Mouse (Mus musculus) adrenal gland, postnatal 14 days (tissue): ENCODE measurements at regions not wholly inside any gene's neighbourhood (a gene's known extent, or its start where the extent isn't known, plus 50 kb on each side); places are given as distances from the start of the nearest gene placed in this dataset.

ENCODE experiments used
- DNase-seq: peaks from one replicate; pipeline ENCODE4 v3.0.0; 2021; ENCODE audit warnings: mixed read lengths

DNA sequence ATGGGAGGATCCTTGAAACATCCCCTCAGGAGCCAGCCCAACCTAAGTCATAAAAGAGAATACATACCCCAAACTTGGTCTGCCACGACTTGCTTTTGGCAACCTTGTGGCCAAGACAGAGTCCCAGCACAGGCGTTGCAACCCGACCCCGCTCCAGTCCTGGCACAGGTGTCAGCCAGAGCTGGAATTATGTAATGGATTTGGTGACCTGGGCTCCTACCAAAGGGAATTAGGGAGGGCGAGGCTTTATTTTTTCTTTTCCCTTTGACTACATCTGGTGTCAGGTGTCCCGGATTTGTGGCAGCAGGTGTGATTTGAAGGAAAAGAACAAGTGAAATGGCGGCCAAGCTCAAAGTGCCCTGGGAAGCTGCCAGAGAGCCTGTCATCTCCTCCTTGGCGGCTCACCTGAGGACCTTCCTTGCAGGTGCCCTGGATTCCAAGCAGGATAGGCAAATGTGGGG lies 212.9 kb downstream of the Mef2c start:
- no peak for DNase-seq

GRCm38 (mm10) chr13:83717686-83718210 lies 213.9 kb downstream of the Mef2c start:
- no peak for DNase-seq

GRCm38 (mm10) chr13:83718431-83719410 lies 214.9 kb downstream of the Mef2c start:
- DNase-seq = no peak

DNA sequence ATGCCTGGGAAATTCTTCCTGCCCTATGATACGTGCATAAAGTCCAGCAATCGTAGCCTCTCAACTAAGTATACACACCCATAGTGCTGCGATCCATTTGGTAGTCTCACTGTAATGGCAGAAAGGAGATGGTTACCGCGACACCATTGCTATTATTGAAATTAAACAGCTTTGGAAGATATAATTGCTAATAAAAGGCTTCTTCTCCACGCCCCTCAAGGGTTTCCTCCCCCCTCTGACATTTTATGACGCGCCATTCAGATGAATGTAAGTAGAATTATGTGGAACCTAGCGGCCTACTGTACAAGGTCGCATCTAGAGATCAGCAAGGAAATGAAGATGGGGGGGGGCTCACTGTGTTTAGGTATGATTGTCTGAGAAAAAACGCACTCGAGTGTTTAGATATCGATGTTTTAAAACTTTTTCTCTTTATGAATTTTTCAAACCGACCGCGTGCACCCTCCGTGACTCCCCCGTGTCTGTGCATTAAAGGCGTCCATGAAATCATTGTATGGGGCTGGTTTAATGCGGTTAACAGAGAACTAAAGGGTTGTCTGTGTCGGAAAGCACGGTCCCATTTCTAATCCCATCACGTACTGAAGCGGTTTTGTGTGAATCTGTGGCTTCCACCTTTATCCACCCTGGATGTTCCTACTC lies 215.9 kb downstream of the Mef2c start:
- no peak for DNase-seq

GRCm38 (mm10) chr13:83720352-83720751 lies 216.5 kb downstream of the Mef2c start:
- DNase-seq = no peak

- DNase-seq = no peak
These were observed 217.1 kb downstream of the Mef2c start for GRCm38 (mm10) chr13:83720883-83721371.

- DNase-seq = no peak
These were observed 217.7 kb downstream of the Mef2c start for GRCm38 (mm10) chr13:83721563-83721962.

DNA sequence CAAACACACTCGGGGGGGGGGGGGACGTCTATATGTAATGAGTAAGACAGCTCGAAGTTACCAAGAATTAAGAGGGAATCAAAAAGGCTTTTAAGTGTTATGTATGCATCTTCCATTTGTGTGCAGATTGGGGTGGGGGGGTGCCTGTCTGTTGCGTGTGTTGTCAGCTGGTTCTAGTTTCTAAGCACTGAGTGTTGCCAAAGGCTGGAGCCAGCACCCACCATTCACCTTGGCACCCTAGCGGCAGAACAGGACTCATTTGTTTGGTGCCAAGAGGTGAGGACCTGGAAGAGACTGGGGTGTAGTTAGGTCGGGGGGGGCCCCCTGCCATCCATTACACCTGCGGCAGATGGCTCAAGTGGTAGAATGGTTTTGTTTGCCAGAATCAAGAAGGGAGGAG lies 218.4 kb downstream of the Mef2c start:
- no peak for DNase-seq

DNA sequence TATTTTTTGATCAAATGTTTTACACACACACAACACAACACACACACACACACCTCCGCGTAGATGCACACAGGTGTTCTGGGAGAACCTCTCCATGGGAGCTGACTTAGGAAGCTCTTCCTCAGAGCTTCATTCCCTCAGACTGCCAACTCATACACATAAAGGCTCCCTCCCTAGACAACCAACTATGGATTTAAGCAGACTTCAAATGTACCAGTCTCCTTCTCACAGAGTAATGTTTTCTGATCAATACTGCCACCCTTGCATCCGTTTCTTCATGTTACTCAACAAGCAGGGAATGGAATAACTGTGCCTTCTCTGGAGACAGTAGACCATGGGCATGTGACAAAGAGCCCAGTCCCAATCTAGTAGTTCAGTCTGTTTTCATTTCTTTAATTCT lies 219.0 kb downstream of the Mef2c start:
- DNase-seq = no peak

- no peak for DNase-seq
These were observed 219.6 kb downstream of the Mef2c start for GRCm38 (mm10) chr13:83723396-83723795.

DNA sequence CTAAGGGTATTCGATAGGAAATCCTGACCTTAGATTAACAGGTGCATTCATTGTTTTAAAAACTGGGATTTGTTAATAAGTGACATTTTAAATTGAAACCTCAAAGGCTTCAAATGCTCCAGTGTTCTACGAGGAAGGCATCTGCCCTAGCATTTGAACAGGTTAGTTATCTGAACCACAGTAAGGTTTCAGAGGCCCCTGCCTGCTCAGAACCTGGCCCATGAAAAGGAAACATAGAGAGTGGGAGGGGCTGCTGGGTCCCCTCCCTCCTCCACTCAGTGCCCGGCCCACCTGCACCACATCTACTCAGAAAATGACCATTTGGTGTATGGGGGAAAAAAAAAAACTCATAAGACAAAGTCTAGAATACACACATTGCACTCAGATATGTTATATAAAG lies 220.4 kb downstream of the Mef2c start:
- no peak for DNase-seq

DNA sequence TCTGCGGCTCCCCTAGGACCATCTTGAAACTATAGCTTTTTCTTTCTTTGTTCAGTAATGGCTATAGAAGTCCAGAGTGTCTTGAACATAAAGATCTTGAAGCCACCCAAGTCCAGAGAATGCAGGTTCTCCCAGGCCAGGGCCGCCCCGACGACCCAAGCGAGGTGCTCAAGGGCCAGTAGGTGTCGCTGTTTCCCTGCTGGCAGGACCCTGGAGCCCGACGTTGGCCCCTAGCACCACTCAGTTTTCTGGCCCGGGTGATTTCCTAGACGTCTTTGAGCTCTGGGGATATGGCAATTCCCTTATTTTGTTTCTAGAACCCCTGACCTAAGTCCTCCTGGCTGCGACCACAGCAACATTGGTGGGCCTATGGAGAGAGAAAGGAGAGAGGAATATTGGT lies 221.2 kb downstream of the Mef2c start:
- DNase-seq = peak; percentile 79

DNA sequence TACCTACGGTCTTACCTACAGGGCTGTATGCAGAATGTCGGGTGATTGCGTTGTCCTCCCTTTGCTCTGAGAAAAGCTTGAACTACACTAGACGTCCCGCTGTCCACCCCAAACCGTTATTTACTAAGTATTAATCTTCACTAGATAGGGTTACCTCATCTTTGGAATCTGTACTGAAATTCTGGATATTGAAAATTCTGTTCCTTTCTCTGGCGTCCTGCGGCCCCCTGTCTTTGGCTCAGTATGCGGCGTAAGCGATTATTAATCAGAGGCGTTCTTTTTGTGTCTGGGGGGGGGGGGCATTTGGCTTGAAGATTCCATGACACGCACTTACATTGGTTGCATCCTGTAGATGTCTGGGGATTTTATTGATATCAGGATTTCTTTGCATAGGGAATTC lies 222.0 kb downstream of the Mef2c start:
- no peak for DNase-seq

- DNase-seq = no peak
These were observed 222.6 kb downstream of the Mef2c start for GRCm38 (mm10) chr13:83726346-83726975.

- no peak for DNase-seq
These were observed 223.4 kb downstream of the Mef2c start for GRCm38 (mm10) chr13:83727051-83727765.

DNA sequence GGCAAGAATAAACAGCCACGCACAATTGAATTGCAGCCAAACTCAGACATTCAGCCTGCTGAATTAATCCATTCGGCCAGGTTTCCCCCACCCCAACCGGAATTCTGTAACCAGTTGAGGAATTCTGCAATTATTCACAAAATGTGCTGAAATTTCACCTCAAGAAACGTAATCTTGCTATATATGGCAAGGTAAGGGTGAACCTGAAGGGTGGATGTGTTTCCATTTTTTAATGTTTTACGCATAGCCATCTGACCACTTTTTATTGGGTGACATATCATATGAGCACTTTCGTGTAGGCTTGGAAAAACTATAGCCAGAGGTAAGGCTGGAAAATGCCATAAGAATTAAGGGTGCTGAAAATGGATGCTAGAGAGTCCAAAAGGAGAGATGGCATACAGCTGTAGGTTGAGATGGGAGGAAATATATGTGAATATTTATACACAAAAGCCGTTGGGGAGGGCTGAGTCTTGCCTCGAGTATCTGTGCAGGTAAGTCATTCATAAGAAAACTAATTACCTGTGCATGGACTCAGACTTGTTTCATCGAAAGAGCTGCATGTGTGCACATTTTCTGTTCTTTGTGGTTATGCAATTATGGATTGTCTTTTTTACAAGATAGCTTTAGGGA lies 224.0 kb downstream of the Mef2c start:
- DNase-seq = no peak

DNA sequence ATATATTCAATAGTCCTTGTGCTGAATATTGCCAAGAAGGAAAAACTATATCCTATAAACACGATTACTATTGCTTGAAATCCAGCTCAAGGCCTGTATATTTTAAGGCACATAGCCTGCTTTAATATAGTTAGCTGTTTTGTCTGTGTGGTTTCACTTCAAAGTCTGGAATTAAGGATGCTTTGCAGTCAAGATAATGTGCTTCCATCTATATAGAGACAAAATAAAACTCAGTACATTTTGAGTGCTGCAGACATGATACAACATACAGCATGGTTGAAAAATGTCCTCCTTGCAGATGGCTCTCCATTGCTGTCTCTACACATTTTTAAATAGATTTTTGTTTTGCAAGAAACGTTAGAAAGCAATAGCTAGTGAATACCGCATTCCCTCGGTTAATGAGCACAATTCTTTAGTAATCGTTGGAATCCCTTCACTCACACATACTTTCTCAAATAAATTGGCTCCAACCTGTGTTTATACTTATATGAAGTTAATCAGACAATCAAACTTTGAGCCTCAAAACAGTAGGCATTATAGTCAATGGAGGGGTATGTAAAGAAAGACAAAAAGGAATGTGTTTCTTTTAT lies 224.7 kb downstream of the Mef2c start:
- DNase-seq = no peak

DNA sequence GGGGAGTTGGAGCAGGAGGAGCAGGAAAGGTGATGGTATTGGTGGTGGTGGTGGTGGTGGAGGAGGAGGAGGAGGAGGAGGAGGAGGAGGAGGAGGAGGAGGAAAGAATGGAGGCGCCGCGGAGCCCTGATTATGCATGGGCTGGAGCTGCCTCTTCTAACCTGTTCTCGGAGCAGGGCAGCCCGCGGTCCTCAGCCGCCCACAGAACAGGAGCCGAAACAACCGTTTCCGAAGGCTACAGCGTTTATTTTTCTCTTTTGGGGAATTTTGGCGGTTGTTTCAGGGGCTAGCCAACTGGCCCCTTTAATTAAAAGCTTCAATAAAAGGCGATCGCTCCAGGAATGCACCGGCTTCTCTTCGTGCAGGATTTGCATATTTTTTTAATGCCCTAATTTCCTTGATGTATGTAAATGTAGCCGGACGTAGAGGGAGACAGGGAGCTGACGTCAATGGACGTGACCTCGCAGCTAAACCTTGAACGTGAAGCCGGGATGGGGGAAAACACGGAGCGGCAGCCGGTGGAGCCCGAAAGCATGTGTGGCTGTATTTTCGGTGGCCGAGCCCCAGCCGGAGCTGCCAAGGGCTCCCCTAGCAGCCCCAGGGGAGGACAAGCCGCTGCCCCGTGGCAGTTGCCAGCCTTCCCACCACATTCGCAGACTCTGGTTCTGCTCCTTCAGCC lies 225.6 kb downstream of the Mef2c start:
- peak; percentile 68 for DNase-seq

DNA sequence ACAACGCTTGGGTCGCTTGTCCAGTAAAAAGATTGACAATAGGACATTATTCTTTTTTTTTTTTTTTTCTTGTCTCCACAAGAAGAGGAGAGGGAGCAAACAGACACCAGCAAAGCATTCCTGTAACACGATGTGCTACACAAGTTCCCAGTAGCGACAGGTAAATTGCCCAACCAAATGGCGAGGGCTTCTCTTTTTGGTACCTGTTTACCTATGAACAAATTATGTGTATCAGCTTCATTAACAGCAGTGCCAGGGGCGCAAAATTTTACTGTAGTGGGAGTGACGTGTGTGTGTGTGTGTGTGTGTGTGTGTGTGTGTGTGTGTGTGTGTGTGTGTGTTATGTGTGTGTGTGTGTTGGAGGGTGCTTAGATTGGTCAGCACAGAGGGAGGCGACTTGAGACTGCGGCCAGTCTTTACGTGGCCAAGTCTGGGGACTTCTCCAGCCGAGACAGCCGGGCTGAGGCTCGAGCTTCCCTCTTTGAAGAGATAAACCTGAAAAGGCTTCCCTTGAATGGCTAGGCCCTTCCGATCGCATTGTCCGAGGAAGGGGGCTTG lies 226.4 kb downstream of the Mef2c start:
- DNase-seq = no peak
